Mouse (Mus musculus): ENCODE results near the gene Tnf. TPM values are rescaled to one million over a fixed set of nuclear protein-coding genes. Genes with fewer than 3 reads are reported as not detected.

Tnf gene
- total RNA-seq, 2 experiments from 2014 or later, result 0.23 to 0.36 TPM

DNA sequence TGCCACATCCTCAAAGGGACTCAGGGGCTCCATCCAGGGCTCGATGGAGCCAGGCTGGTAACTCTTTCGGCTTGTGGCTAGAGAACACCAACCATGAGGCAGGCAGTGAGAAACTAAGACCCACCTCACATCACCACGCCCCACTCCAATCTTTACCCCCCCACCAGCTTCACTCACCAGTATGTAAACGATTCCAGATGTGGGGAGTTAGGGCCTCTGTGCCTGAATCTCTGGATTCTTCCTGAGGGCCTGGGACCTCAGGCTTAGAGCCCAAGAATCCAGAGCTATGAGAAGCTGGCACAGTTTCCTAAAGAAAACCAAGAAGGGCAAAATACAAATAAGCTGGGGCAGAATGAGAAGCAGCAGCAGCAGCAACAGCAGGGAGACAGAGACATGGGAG is 47.9 kb downstream of the Tnf start:
- DNase-seq, result no peak

DNA sequence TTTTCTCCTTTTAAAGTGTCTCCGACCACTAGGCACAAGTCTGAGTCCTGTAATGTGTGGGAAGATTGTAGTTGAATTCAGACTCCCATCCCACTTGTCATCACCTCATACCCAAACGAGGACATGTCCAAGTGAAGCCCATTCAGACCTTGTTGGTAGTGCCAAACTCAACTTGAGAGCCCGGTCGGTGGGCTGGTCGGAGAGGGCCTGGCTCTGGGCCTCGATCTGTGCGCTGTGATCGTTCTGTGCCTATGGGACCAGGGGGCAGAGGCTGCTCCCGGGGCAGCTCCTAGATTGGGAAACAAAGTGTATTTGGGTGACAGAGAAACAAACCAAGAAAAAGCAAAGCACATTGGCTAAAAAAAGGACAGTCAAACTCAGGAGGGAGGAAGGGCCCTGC is 48.7 kb downstream of the Tnf start:
- no peak for DNase-seq

DNA sequence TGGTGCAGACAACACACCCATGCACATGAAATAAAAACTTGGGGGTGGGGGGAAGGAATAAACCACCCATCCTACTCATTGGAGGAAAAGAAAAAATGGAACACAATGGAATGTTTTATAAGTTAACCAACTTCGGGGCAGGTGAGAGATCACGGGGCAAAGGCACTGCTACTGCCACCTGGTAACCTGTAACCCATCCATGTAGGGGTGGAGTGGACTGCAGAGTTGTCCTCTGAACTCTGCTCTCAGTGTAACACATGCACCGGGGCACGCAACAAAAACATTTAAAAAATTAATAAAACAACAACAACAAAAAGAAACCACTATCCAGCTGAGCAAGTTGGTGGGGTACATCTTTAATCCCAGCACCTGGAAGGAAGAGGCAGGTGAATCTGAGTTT is 49.7 kb downstream of the Tnf start:
- DNase-seq, result no peak

Small RNA genes within 50 kb of the gene (microRNA-seq; reads per million reads assigned to microRNA genes)
- gene Mir6973a, result not detected
- gene Mir6974, result not detected
- gene Mir6975, result 0.75 reads per million
- 0.75 reads per million for gene Mir8094

Other genes with a start within 250 kb of the Tnf start
- 100 to 1,000 TPM in 1 of 2 experiments, 10 to 100 TPM in 1; 80.1 to 206 TPM for gene Hspa1b, start 242.8 kb downstream of the Tnf start, total RNA-seq (2021)
- gene Gm20481, start 232.1 kb downstream of the Tnf start, total RNA-seq (2021), result not detected
- 10 to 100 TPM; 36.0 to 86.1 TPM for gene Hspa1a, start 229.9 kb downstream of the Tnf start, total RNA-seq (2021)
- under 1 TPM; 0.20 to 0.36 TPM for gene Hspa1l, start 229.3 kb downstream of the Tnf start, total RNA-seq (2021)
- gene Lsm2, start 220.1 kb downstream of the Tnf start, total RNA-seq (2021), result 10 to 100 TPM; 35.2 to 35.5 TPM
- gene Vars, start 201.0 kb downstream of the Tnf start, total RNA-seq (2021), result 10 to 100 TPM; 61.5 to 62.9 TPM
- under 1 TPM; 0.53 to 0.59 TPM for gene Vwa7, start 185.4 kb downstream of the Tnf start, total RNA-seq (2021)
- gene Sapcd1, start 174.0 kb downstream of the Tnf start, total RNA-seq (2021), result 1 to 10 TPM in 1 of 2 experiments, under 1 TPM in 1; 0.82 to 1.3 TPM
- 1 to 10 TPM in 1 of 2 experiments, under 1 TPM in 1; 0.95 to 1.6 TPM for gene Msh5, start 155.3 kb downstream of the Tnf start, total RNA-seq (2021)
- gene Clic1, start 152.0 kb downstream of the Tnf start, total RNA-seq (2021), result 100 to 1,000 TPM in 1 of 2 experiments, 10 to 100 TPM in 1; 83.6 to 109 TPM
- gene Ddah2, start 143.0 kb downstream of the Tnf start, total RNA-seq (2021), result 10 to 100 TPM; 16.1 to 18.2 TPM
- under 1 TPM in 1 of 2 experiments, not detected in 1; 0.56 TPM for gene Ly6g6c, start 136.6 kb downstream of the Tnf start, total RNA-seq (2021)
- gene Mpig6b, start 135.8 kb downstream of the Tnf start, total RNA-seq (2021), result not detected
- gene Ly6g6e, start 125.1 kb downstream of the Tnf start, total RNA-seq (2021), result under 1 TPM in 1 of 2 experiments, not detected in 1; 0.50 TPM
- gene Ly6g6d, start 123.9 kb downstream of the Tnf start, total RNA-seq (2021), result under 1 TPM in 1 of 2 experiments, not detected in 1; 0.43 TPM
- gene Ly6g6f, start 116.4 kb downstream of the Tnf start, total RNA-seq (2021), result not detected
- 10 to 100 TPM; 73.9 to 89.4 TPM for gene Abhd16a, start 112.7 kb downstream of the Tnf start, total RNA-seq (2021)
- gene Ly6g5c, start 93.7 kb downstream of the Tnf start, total RNA-seq (2021), result not detected
- gene Ly6g5b, start 86.6 kb downstream of the Tnf start, total RNA-seq (2021), result under 1 TPM; 0.26 to 0.43 TPM
- 10 to 100 TPM; 11.1 to 12.1 TPM for gene Gpank1, start 80.6 kb downstream of the Tnf start, total RNA-seq (2021)
- 100 to 1,000 TPM; 207 to 209 TPM for gene Csnk2b, start 80.0 kb downstream of the Tnf start, total RNA-seq (2021)
- gene D17H6S53E, start 75.6 kb downstream of the Tnf start, total RNA-seq (2021), result 10 to 100 TPM; 25.0 to 29.5 TPM
- not detected for gene Apom, start 70.0 kb downstream of the Tnf start, total RNA-seq (2021)
- 100 to 1,000 TPM; 372 to 389 TPM for gene Bag6, start 66.8 kb downstream of the Tnf start, total RNA-seq (2021)
- gene Prrc2a, start 37.1 kb downstream of the Tnf start, total RNA-seq (2021), result 100 to 1,000 TPM; 212 to 261 TPM
- 1 to 10 TPM; 3.8 to 4.4 TPM for gene Aif1, start 25.9 kb downstream of the Tnf start, total RNA-seq (2021)
- 1 to 10 TPM; 4.4 to 4.8 TPM for gene Lst1, start 13.6 kb downstream of the Tnf start, total RNA-seq (2021)
- 1 to 10 TPM in 1 of 2 experiments, under 1 TPM in 1; 0.89 to 6.6 TPM for gene Ltb, start 7.6 kb downstream of the Tnf start, total RNA-seq (2021)
- gene Lta, start 3.3 kb upstream of the Tnf start, total RNA-seq (2021), result under 1 TPM; 0.36 to 0.40 TPM
- gene Gm16181, start 18.8 kb upstream of the Tnf start, total RNA-seq (2021), result not detected
- gene Atp6v1g2, start 31.7 kb upstream of the Tnf start, total RNA-seq (2021), result 1 to 10 TPM; 4.8 to 6.7 TPM
- 10 to 100 TPM; 15.5 to 20.1 TPM for gene Nfkbil1, start 33.8 kb upstream of the Tnf start, total RNA-seq (2021)
- 100 to 1,000 TPM; 199 to 225 TPM for gene Ddx39b, start 39.7 kb upstream of the Tnf start, total RNA-seq (2021)
- 100 to 1,000 TPM; 170 to 266 TPM for gene H2-D1, start 60.7 kb upstream of the Tnf start, total RNA-seq (2021)
- 1 to 10 TPM; 3.3 to 4.5 TPM for gene H2-Q1, start 118.4 kb upstream of the Tnf start, total RNA-seq (2021)
- 1 to 10 TPM; 1.4 to 1.9 TPM for gene H2-Q2, start 140.2 kb upstream of the Tnf start, total RNA-seq (2021)
- gene H2-Q4, start 177.6 kb upstream of the Tnf start, total RNA-seq (2021), result 10 to 100 TPM; 24.9 to 29.1 TPM
- 1 to 10 TPM; 2.4 to 6.2 TPM for gene H2-Q6, start 222.8 kb upstream of the Tnf start, total RNA-seq (2021)
- gene H2-Q7, start 237.1 kb upstream of the Tnf start, total RNA-seq (2021), result 1 to 10 TPM; 3.8 to 7.4 TPM